Mouse (Mus musculus) lung, adult 2 months (tissue): ENCODE data around the gene Tbc1d22b. TPM values are rescaled to one million over a fixed set of nuclear protein-coding genes. Genes with fewer than 3 reads are reported as not detected.

Experiments
- DNase-seq: peaks from one replicate; pipeline ENCODE4 v3.0.0; 2022
- H3K4me1 ChIP-seq: fragments of 200-500 bp; 2 replicates; pipeline ENCODE4 v1.6.1; 2011; ENCODE audit warnings: low read length; ENCODE audit not compliant: control insufficient read depth, insufficient read depth
- H3K4me3 ChIP-seq: fragments of 200-500 bp; replicated peaks from 2 replicates; pipeline ENCODE3; 2011; ENCODE audit warnings: low read depth, mild to moderate bottlenecking, control low read depth, low read length; ENCODE audit errors: extremely low read depth
- CTCF ChIP-seq: fragments of 200-500 bp; IDR thresholded peaks from 2 replicates; pipeline ENCODE4 v1.5.1; 2011; ENCODE audit warnings: mild to moderate bottlenecking, low read length, control low read depth; ENCODE audit not compliant: insufficient read depth
- POLR2A ChIP-seq: fragments of 200-500 bp; IDR thresholded peaks from 2 replicates; pipeline ENCODE4 v1.6.1; 2011; ENCODE audit warnings: low read depth, mild to moderate bottlenecking, control low read depth, low read length, borderline replicate concordance; ENCODE audit errors: extremely low read depth
- WGBS: fragments of 180-500 bp; shearing (Covaris S2); methylation state at CpG from one replicate; pipeline ENCODE4 v1.1.7; 2018; 5-methylcytosine and 5-hydroxymethylcytosine counted together
- polyA plus RNA-seq: library from polyadenylated mRNA; depleted of rRNA; stranded (reverse); fragments of >200 nt; gene quantifications from 2 replicates; pipeline ENCODE4 v1.2.3, GENCODE M21; 2012; rRNA removed

The Tbc1d22b gene
- polyA plus RNA-seq, 1 experiment, result 17.7 TPM

DNA sequence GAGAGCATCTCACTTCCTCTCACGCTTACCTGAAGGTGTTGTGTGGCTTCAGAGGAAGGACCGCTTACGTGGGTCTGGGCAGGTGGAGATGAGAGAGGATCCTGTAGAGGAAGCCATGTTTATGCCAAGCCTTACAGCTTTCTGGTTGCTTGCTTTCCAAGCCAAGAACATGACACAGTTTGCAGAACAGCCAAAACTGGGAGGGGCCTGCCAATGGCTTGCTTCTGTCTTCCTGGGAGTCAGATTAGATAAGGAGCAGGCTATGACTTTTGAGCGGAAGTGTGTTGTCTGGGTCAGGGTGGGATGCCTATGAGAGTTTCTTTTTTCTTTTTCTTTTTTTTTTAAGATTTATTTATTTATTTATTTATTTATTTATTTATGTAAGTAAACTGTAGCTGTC is 87.8 kb downstream of the Tbc1d22b start:
- DNase-seq, result no peak
- Histone ChIP-seq H3K4me3 (no peak overlapping the region), H3K4me1 (peaks cover 4% of the 10 kb centered on the region; the same call in 1 of the 2 replicates)
- TF ChIP-seq POLR2A (no peak), CTCF (no peak)
- 58% methylated on average over 4 of the region's 4 CpGs for WGBS

DNA sequence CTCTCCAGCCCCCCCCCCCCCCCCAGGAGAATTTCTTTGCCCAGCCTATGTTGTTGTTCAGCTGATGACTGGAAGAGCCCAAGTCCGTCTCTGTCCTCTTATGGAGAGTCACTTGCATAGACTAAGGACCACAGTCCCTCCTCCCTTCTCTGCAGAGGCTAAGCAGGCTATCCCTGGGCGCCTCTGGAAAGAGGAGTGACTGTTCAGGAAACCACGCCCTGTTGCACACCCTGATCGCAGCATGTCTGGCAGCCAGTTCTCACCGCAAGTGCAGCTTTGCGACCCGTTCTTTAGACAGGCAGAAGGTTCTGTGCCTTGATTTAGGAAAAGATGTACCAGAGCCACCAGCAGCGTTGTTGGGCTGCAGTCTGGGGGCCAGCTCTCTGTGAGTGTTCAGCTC is 88.3 kb downstream of the Tbc1d22b start:
- no peak for DNase-seq
- TF ChIP-seq CTCF, result no peak
- TF ChIP-seq POLR2A, result no peak
- H3K4me3 ChIP-seq, result no peak overlapping the region
- peaks cover 4% of the 10 kb centered on the region; the same call in 1 of the 2 replicates for H3K4me1 ChIP-seq
- 55% methylated on average over 8 of the region's 8 CpGs for WGBS

DNA sequence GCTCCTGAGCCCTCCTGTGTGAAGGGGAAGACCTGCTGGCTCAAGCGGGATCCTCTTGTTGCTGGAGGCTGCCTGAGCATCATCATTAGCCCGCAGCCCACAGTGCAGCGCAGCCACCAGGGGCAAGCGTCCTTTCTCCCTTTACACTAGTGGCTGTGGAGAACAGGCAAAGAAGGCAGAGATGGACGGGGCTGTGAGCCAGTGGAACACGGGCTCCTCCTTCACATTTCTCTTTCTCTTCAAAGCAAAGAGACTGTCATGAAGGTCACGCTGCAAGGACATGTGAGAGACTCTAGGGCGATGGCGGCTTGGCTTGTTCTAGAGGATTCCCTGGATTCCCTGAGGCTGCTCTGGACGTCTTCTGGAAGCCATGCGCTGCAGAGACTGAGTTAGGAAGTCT is 91.4 kb downstream of the Tbc1d22b start:
- TF ChIP-seq CTCF (no peak), POLR2A (no peak)
- H3K4me3 ChIP-seq, result no peak overlapping the region
- H3K4me1 ChIP-seq, result peaks cover 4% of the 10 kb centered on the region; the same call in 1 of the 2 replicates
- DNase-seq, result no peak
- WGBS, result 98% methylated on average over 11 of the region's 11 CpGs

DNA sequence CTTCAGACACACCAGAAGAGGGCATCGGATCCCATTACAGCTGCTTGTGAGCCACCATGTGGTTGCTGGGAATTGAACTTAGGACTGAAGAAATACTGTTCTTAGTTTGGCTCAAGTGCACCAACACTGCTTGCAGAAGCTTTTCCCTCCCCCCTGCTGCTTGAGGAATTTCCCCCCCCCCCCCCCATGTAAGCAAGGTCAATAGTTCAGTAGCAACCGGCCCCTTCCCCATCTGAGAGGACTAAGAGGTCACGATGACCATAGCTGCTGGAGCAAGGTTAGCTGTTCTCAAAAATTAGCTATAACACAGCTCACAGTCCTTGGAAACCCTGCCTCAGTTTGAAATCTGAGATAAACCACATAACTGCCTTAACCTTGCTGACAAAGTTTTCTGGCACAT is 92.6 kb downstream of the Tbc1d22b start:
- DNase-seq, result no peak
- peaks cover under 1% of the 10 kb centered on the region; the same call in 1 of the 2 replicates for H3K4me1 ChIP-seq
- TF ChIP-seq POLR2A (no peak), CTCF (no peak)
- H3K4me3 ChIP-seq, result no peak overlapping the region
- 64% methylated on average over 3 of the region's 3 CpGs for WGBS

Other genes starting within 250 kb of the Tbc1d22b start
- 46.8 and 47.3 TPM in 2 replicates for gene Pi16, start 232.1 kb upstream of the Tbc1d22b start, polyA plus RNA-seq
- 413 and 456 TPM in 2 replicates for gene Mtch1, start 201.9 kb upstream of the Tbc1d22b start, polyA plus RNA-seq
- gene Fgd2, start 188.9 kb upstream of the Tbc1d22b start, polyA plus RNA-seq, result 44.3 and 53.7 TPM in 2 replicates
- 35.8 and 48.0 TPM in 2 replicates for gene Pim1, start 59.0 kb upstream of the Tbc1d22b start, polyA plus RNA-seq
- not detected in 2 replicates for gene Gm17657, start 147 bp upstream of the Tbc1d22b start, polyA plus RNA-seq
- 0.28 TPM in 1 of 2 replicates, not detected in the other for gene Tmem217, start 2.6 kb downstream of the Tbc1d22b start, polyA plus RNA-seq
- gene Rnf8, start 65.0 kb downstream of the Tbc1d22b start, polyA plus RNA-seq, result 22.5 and 31.1 TPM in 2 replicates
- gene Gm28043, start 65.1 kb downstream of the Tbc1d22b start, polyA plus RNA-seq, result 0.75 and 1.2 TPM in 2 replicates
- gene Cmtr1, start 110.8 kb downstream of the Tbc1d22b start, polyA plus RNA-seq, result 25.4 and 30.7 TPM in 2 replicates
- 5.7 and 7.7 TPM in 2 replicates for gene Ccdc167, start 167.3 kb downstream of the Tbc1d22b start, polyA plus RNA-seq